Mouse (Mus musculus): ENCODE data around the gene Nectin3. TPM values are rescaled to one million over a fixed set of nuclear protein-coding genes. Genes with fewer than 3 reads are reported as not detected.

Gene Nectin3
- total RNA-seq (2022): 10 to 100 TPM; 43.5 to 59.5 (median 55.4) TPM

- DNase-seq (ENCODE audit: low spot score in 2 of 2): no peak
These were observed at the start of gene Nectin3 for GRCm38 (mm10) chr16:46498421-46498789. Gene Nectin3 (minus strand): TSS chr16:46498525.

GRCm38 (mm10) chr16:46538092-46538491 is 39.8 kb upstream of the Nectin3 start:
- DNase-seq (ENCODE audit: low spot score in 2 of 2): peak; percentile 17 to 29

GRCm38 (mm10) chr16:46532465-46533254 is 34.3 kb upstream of the Nectin3 start:
- DNase-seq (ENCODE audit: low spot score in 2 of 2): no peak

GRCm38 (mm10) chr16:46531023-46531422 is 32.7 kb upstream of the Nectin3 start:
- no peak for DNase-seq (ENCODE audit: low spot score in 2 of 2)

- no peak for DNase-seq (ENCODE audit: low spot score in 2 of 2)
These were observed 22.6 kb upstream of the Nectin3 start for GRCm38 (mm10) chr16:46520885-46521417.

GRCm38 (mm10) chr16:46519606-46520005 is 21.3 kb upstream of the Nectin3 start:
- DNase-seq (ENCODE audit: low spot score in 2 of 2): no peak

- DNase-seq (ENCODE audit: low spot score in 2 of 2): no peak
These were observed 9.6 kb upstream of the Nectin3 start for GRCm38 (mm10) chr16:46507944-46508333.

- DNase-seq (ENCODE audit: low spot score in 2 of 2): no peak
These were observed 9.1 kb upstream of the Nectin3 start for GRCm38 (mm10) chr16:46507260-46507943.

GRCm38 (mm10) chr16:46504006-46504405 is 5.7 kb upstream of the Nectin3 start:
- no peak for DNase-seq (ENCODE audit: low spot score in 2 of 2)

- DNase-seq (ENCODE audit: low spot score in 2 of 2): no peak
These were observed 4.0 kb upstream of the Nectin3 start for GRCm38 (mm10) chr16:46502311-46502710.

- no peak for DNase-seq (ENCODE audit: low spot score in 2 of 2)
These were observed 2.4 kb upstream of the Nectin3 start for GRCm38 (mm10) chr16:46500759-46501158.

- peak; percentile 18 to 19 for DNase-seq (ENCODE audit: low spot score in 2 of 2)
These were observed 472 bp downstream of the Nectin3 start for GRCm38 (mm10) chr16:46497686-46498420.

- DNase-seq (ENCODE audit: low spot score in 2 of 2): peak; percentile 80 to 90
These were observed 1.2 kb downstream of the Nectin3 start for GRCm38 (mm10) chr16:46496889-46497685.

- DNase-seq (ENCODE audit: low spot score in 2 of 2): peak; percentile 6 to 11
These were observed 2.1 kb downstream of the Nectin3 start for GRCm38 (mm10) chr16:46496031-46496868.

GRCm38 (mm10) chr16:46495201-46495600 is 3.1 kb downstream of the Nectin3 start:
- DNase-seq (ENCODE audit: low spot score in 2 of 2): no peak

GRCm38 (mm10) chr16:46487436-46488097 is 10.8 kb downstream of the Nectin3 start:
- DNase-seq (ENCODE audit: low spot score in 2 of 2): peak; percentile 29 to 50

- DNase-seq (ENCODE audit: low spot score in 2 of 2): no peak
These were observed 21.0 kb downstream of the Nectin3 start for GRCm38 (mm10) chr16:46477336-46477735.

GRCm38 (mm10) chr16:46451421-46451820 is 46.9 kb downstream of the Nectin3 start:
- DNase-seq (ENCODE audit: low spot score in 2 of 2): no peak

GRCm38 (mm10) chr16:46449013-46449412 is 49.3 kb downstream of the Nectin3 start:
- DNase-seq (ENCODE audit: low spot score in 2 of 2): no peak
